15 mouse cellular contexts compared by ENCODE assay signal in the genomic region with DNA sequence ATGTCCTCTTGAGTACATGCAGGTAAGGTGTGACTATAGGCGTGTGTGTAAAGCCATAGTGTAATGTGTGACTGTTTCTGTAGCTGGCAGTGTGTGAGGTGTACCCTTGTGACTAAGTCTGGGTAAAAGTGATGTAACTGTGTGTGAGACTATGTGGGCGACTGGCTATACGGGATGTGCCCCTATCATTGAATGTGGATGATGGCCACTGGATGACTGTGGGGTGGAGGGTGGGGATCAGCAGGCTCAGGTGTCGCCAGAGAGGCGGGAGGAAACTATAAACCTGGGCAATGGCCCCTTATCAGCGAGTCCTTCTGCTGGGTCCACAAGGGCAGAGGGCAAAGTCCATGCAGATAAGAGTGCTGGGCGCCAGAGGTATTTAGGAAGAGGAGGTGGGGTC. TPM values are rescaled to one million over a fixed set of nuclear protein-coding genes. Genes with fewer than 3 reads are reported as not detected.
DNase-seq lines count a peak whose midpoint lies in the region; ATAC-seq lines count a peak whose summit lies in the region.
"Had no signal": no experiment of that assay in that cellular context is flagged by ENCODE, and none has a peak within 500 bp of the region (broad histone marks: within the 10 kb centered on the region; RNA-seq: fewer than 3 reads in every experiment).

No protein-coding gene starts in this region.

- H3K27ac ChIP-seq in heart, embryonic 13.5 days (replicated peaks), result no peak overlapping the region
- peak overlapping the region; percentile 79 for H3K27ac ChIP-seq in intestine, embryonic 15.5 days
- H3K27ac ChIP-seq in liver, embryonic 16.5 days (ENCODE audit: low read length), result no peak overlapping the region
- H3K27ac ChIP-seq: forebrain, embryonic 13.5 days; midbrain, embryonic 12.5 days had no signal

- 52% methylated on average over 7 of the region's 7 CpGs for WGBS in heart, embryonic 13.5 days
- 63% methylated on average over 7 of the region's 7 CpGs for WGBS in intestine, embryonic 15.5 days
- WGBS in liver, embryonic 16.5 days (ENCODE audit: insufficient replicate concordance), result 41% methylated on average over 7 of the region's 7 CpGs

- no peaks in the 10 kb centered on the region for H3K9me3 ChIP-seq in heart, embryonic 13.5 days
- H3K9me3 ChIP-seq in intestine, embryonic 15.5 days, result no peaks in the 10 kb centered on the region
- no peaks in the 10 kb centered on the region for H3K9me3 ChIP-seq in liver, embryonic 16.5 days (replicated peaks; ENCODE audit: control insufficient read depth, low read length)
- H3K9me3 ChIP-seq: forebrain, embryonic 13.5 days; midbrain, embryonic 12.5 days had no signal

- H3K9ac ChIP-seq in heart, embryonic 13.5 days, result peak overlapping the region; percentile 62; the same call in 1 of the 2 replicates
- no peak overlapping the region for H3K9ac ChIP-seq in intestine, embryonic 15.5 days
- no peak overlapping the region for H3K9ac ChIP-seq in liver, embryonic 16.5 days (ENCODE audit: low read depth, low read length)
- H3K9ac ChIP-seq: forebrain, embryonic 13.5 days; midbrain, embryonic 12.5 days had no signal

- peaks cover 45% of the 10 kb centered on the region for H3K4me1 ChIP-seq in heart, embryonic 13.5 days
- H3K4me1 ChIP-seq in intestine, embryonic 15.5 days (replicated peaks), result peaks cover 28% of the 10 kb centered on the region
- H3K4me1 ChIP-seq in liver, embryonic 16.5 days (ENCODE audit: control insufficient read depth, low read depth, low read length), result peaks cover 13% of the 10 kb centered on the region

- no peak overlapping the region for H3K4me3 ChIP-seq in heart, embryonic 13.5 days
- H3K4me3 ChIP-seq in intestine, embryonic 15.5 days (replicated peaks), result no peak overlapping the region
- no peak overlapping the region for H3K4me3 ChIP-seq in liver, embryonic 16.5 days (ENCODE audit: low read depth, low read length)
- H3K4me3 ChIP-seq: forebrain, embryonic 13.5 days; midbrain, embryonic 12.5 days had no signal

- no peaks in the 10 kb centered on the region for H3K27me3 ChIP-seq in heart, embryonic 13.5 days (replicated peaks)
- H3K27me3 ChIP-seq in intestine, embryonic 15.5 days (replicated peaks), result no peaks in the 10 kb centered on the region
- H3K27me3 ChIP-seq in liver, embryonic 16.5 days (ENCODE audit: control insufficient read depth, insufficient read depth, low read depth, low read length), result no peaks in the 10 kb centered on the region
- H3K27me3 ChIP-seq: forebrain, embryonic 13.5 days; midbrain, embryonic 12.5 days had no signal

- intact Hi-C loops in heart, postnatal 36 days (cut with DNase I), result loop anchor here (1.0 kb wide), 2 partner anchors 45 to 121 kb away; no protein-coding TSS in a partner anchor

- peaks cover 32% of the 10 kb centered on the region for H3K36me3 ChIP-seq in heart, embryonic 13.5 days
- H3K36me3 ChIP-seq in intestine, embryonic 15.5 days, result peaks cover 20% of the 10 kb centered on the region
- peaks cover 26% of the 10 kb centered on the region for H3K36me3 ChIP-seq in liver, embryonic 16.5 days (ENCODE audit: control insufficient read depth, insufficient read depth)

- H3K4me2 ChIP-seq in heart, embryonic 13.5 days, result no peak overlapping the region
- peak overlapping the region; percentile 44 for H3K4me2 ChIP-seq in intestine, embryonic 15.5 days (replicated peaks)
- H3K4me2 ChIP-seq in liver, embryonic 16.5 days (ENCODE audit: low read depth, low read length), result peak overlapping the region; percentile 31
- H3K4me2 ChIP-seq: forebrain, embryonic 13.5 days; midbrain, embryonic 12.5 days had no signal

- no peak for ATAC-seq in heart, embryonic 13.5 days (ENCODE audit: extremely low read depth, insufficient number of reproducible peaks, low FRiP score, low TSS enrichment)
- ATAC-seq in intestine, embryonic 15.5 days, result peak; percentile 85
- ATAC-seq in liver, embryonic 16.5 days (ENCODE audit: low read depth), result peak; percentile 12
- ATAC-seq: forebrain, embryonic 13.5 days had no signal

- DNase-seq in heart, postnatal 36 days, result no peak
- peak; percentile 16 for DNase-seq in ES-CJ7 (ENCODE audit: low read depth, low spot score)
- no peak for DNase-seq in right cerebral cortex, postnatal 10 days (ENCODE audit: low spot score in 2 of 2)
- DNase-seq in embryo, embryonic 11 days, result no peak
- no peak for DNase-seq in gastrocnemius, adult 18-20 months (ENCODE audit: low spot score)
- DNase-seq: cerebellum, adult 18-20 months; gastrocnemius, postnatal 25 days; kidney, postnatal 14 days; lung, postnatal 10 days; right cerebral cortex, adult 18-20 months had no signal

RNA-seq across cellular contexts. Expression of gene Srsf3, which starts 17.5 kb away (rescaled TPM):
- 321 and 347 TPM in 2 replicates for polyA plus RNA-seq in heart, embryonic 13.5 days (2015; fragmentation: Nextera tagmentation; extraction: Ambion mirVana)
- 10 to 100 TPM; 54.9 to 60.9 TPM for total RNA-seq in heart, postnatal 36 days (2021)
- 485 and 544 TPM in 2 replicates for polyA plus RNA-seq in intestine, embryonic 15.5 days (2015; fragmentation: Nextera tagmentation; extraction: Ambion mirVana)
- 185 and 211 TPM in 2 replicates for polyA plus RNA-seq in liver, embryonic 16.5 days (2015; fragmentation: Nextera tagmentation; extraction: Ambion mirVana)
- total RNA-seq in gastrocnemius, adult 18-20 months (2021), result 10 to 100 TPM; 37.4 to 48.6 TPM

RNA-seq across cellular contexts. Expression of gene Cdkn1a, which starts 40.9 kb away (rescaled TPM):
- 38.5 and 52.3 TPM in 2 replicates for polyA plus RNA-seq in heart, embryonic 13.5 days (2015; fragmentation: Nextera tagmentation; extraction: Ambion mirVana)
- total RNA-seq in heart, postnatal 36 days (2021), result 10 to 100 TPM; 40.8 to 83.9 TPM
- polyA plus RNA-seq in intestine, embryonic 15.5 days (2015; fragmentation: Nextera tagmentation; extraction: Ambion mirVana), result 92.2 and 98.3 TPM in 2 replicates
- polyA plus RNA-seq in liver, embryonic 16.5 days (2015; fragmentation: Nextera tagmentation; extraction: Ambion mirVana), result 12.6 and 16.5 TPM in 2 replicates
- total RNA-seq in gastrocnemius, adult 18-20 months (2021), result 10 to 100 TPM; 31.9 to 63.3 TPM

RNA-seq across cellular contexts. Expression of gene Stk38, which starts 42.1 kb away (rescaled TPM):
- 68.7 and 71.0 TPM in 2 replicates for polyA plus RNA-seq in heart, embryonic 13.5 days (2015; fragmentation: Nextera tagmentation; extraction: Ambion mirVana)
- 10 to 100 TPM; 30.2 to 36.2 TPM for total RNA-seq in heart, postnatal 36 days (2021)
- 90.0 and 90.7 TPM in 2 replicates for polyA plus RNA-seq in intestine, embryonic 15.5 days (2015; fragmentation: Nextera tagmentation; extraction: Ambion mirVana)
- polyA plus RNA-seq in liver, embryonic 16.5 days (2015; fragmentation: Nextera tagmentation; extraction: Ambion mirVana), result 46.5 and 51.0 TPM in 2 replicates
- 10 to 100 TPM; 20.2 to 22.4 TPM for total RNA-seq in gastrocnemius, adult 18-20 months (2021)
